Mouse (Mus musculus) limb, embryonic 11.5 days (tissue): ENCODE measurements around the gene Plpp7. TPM values are rescaled to one million over a fixed set of nuclear protein-coding genes. Genes with fewer than 3 reads are reported as not detected.

Experiments
- ATAC-seq: fragments of 200-750 bp; cut with Nextera tagmentation; 2 replicates; pipeline ENCODE4 v1.8.0; 2017; ENCODE audit warnings: low read depth; ENCODE audit not compliant: insufficient number of reproducible peaks, low FRiP score, low TSS enrichment
- DNase-seq: peaks from one replicate; pipeline ENCODE4 v3.0.0-alpha.2; 2015; ENCODE audit warnings: low spot score
- H3K27ac ChIP-seq: fragments of 300-500 bp; sonication (generic); replicated peaks from 2 replicates; pipeline ENCODE4 v1.5.1; 2014; ENCODE audit warnings: low read depth, mild to moderate bottlenecking, low read length
- H3K27me3 ChIP-seq: fragments of 300-500 bp; sonication (generic); 2 replicates; pipeline ENCODE4 v1.6.1; 2014; ENCODE audit warnings: mild to moderate bottlenecking, low read length, mixed read lengths; ENCODE audit not compliant: control insufficient read depth, insufficient read depth
- H3K36me3 ChIP-seq: fragments of 300-500 bp; sonication (generic); 2 replicates; pipeline ENCODE4 v1.6.1; 2014; ENCODE audit warnings: mild to moderate bottlenecking, low read length, moderate library complexity, mixed read lengths; ENCODE audit not compliant: control insufficient read depth, insufficient read depth
- H3K4me1 ChIP-seq: fragments of 300-500 bp; sonication (generic); 2 replicates; pipeline ENCODE4 v1.6.1; 2014; ENCODE audit warnings: low read length, mixed read lengths; ENCODE audit not compliant: control insufficient read depth, insufficient read depth
- H3K4me2 ChIP-seq: fragments of 300-500 bp; sonication (generic); 2 replicates; pipeline ENCODE4 v1.6.1; 2014; ENCODE audit warnings: low read depth, mild to moderate bottlenecking, moderate library complexity; ENCODE audit not compliant: severe bottlenecking
- H3K4me3 ChIP-seq: fragments of 300-500 bp; sonication (generic); 2 replicates; pipeline ENCODE4 v1.5.1; 2014; ENCODE audit warnings: low read depth, low read length
- H3K9ac ChIP-seq: fragments of 300-500 bp; sonication (generic); 2 replicates; pipeline ENCODE4 v1.6.1; 2014; ENCODE audit warnings: mild to moderate bottlenecking, low read length
- H3K9me3 ChIP-seq: fragments of 300-500 bp; sonication (generic); 2 replicates; pipeline ENCODE4 v1.6.1; 2016; ENCODE audit warnings: low read length; ENCODE audit not compliant: control insufficient read depth
- WGBS: fragments of 180-500 bp; shearing (Covaris S2); extraction: QIAGEN DNeasy Blood & Tissue Kit; methylation state at CpG from one replicate; pipeline ENCODE4 v1.1.7; 2014; 5-methylcytosine and 5-hydroxymethylcytosine counted together
- polyA plus RNA-seq: library from polyadenylated mRNA; unstranded; fragments of >200 nt; fragmentation: Nextera tagmentation; extraction: Ambion mirVana; gene quantifications from 2 replicates; pipeline ENCODE4 v1.2.1, GENCODE M21; 2014

The Plpp7 gene
- polyA plus RNA-seq, 1 experiment from 2014 or later, result 2.7 TPM

GRCm38 (mm10) chr2:32057794-32058193 lies 37.5 kb upstream of the Plpp7 start:
- ATAC-seq, result no peak
- no peak overlapping the region for H3K27ac ChIP-seq
- H3K9me3 ChIP-seq, result no peaks in the 10 kb centered on the region
- DNase-seq, result no peak
- H3K9ac ChIP-seq, result no peak overlapping the region
- H3K4me3 ChIP-seq, result no peak overlapping the region
- H3K4me2 ChIP-seq, result no peak overlapping the region
- H3K4me1 ChIP-seq, result no peaks in the 10 kb centered on the region
- H3K27me3 ChIP-seq, result no peaks in the 10 kb centered on the region
- 79% methylated on average over 4 of the region's 4 CpGs for WGBS
- no peaks in the 10 kb centered on the region; the same call in 1 of the 2 replicates for H3K36me3 ChIP-seq

DNA sequence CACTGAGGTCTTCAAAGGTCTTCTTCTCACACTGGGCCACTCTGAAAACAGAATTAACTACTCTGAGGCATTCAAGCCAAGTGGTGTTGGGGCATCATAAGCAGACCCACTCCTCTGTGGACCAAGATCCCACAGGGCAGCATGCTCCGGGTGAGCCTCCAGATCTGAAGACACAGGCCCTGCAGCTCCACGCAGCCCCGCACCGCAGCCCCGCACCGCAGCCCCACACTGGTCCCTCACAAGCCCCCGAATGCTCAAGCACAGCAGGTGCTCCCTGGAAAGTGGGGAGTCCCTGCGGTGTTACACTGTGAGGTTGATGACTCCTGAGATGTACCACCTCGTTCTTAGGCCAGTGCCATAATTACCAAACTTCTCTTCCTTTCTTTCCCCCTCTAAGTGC lies 37.1 kb upstream of the Plpp7 start:
- H3K4me2 ChIP-seq, result no peak overlapping the region
- ATAC-seq (no peak), DNase-seq (no peak)
- no peak overlapping the region for H3K4me3 ChIP-seq
- no peak overlapping the region for H3K27ac ChIP-seq
- no peaks in the 10 kb centered on the region for H3K4me1 ChIP-seq
- no peak overlapping the region for H3K9ac ChIP-seq
- 78% methylated on average over 9 of the region's 9 CpGs for WGBS
- no peaks in the 10 kb centered on the region for H3K9me3 ChIP-seq
- no peaks in the 10 kb centered on the region for H3K27me3 ChIP-seq
- H3K36me3 ChIP-seq, result no peaks in the 10 kb centered on the region; the same call in 1 of the 2 replicates

GRCm38 (mm10) chr2:32058716-32059115 lies 36.6 kb upstream of the Plpp7 start:
- Histone ChIP-seq H3K9me3 (no peaks in the 10 kb centered on the region), H3K36me3 (no peaks in the 10 kb centered on the region), H3K27ac (no peak overlapping the region), H3K4me3 (no peak overlapping the region), H3K4me1 (no peaks in the 10 kb centered on the region), H3K4me2 (no peak overlapping the region), H3K27me3 (no peaks in the 10 kb centered on the region), H3K9ac (no peak overlapping the region)
- DNase-seq (no peak), ATAC-seq (no peak)
- WGBS, result 25% methylated on average over 5 of the region's 5 CpGs

GRCm38 (mm10) chr2:32059613-32060012 lies 35.7 kb upstream of the Plpp7 start:
- Histone ChIP-seq H3K9me3 (no peaks in the 10 kb centered on the region), H3K27me3 (no peaks in the 10 kb centered on the region), H3K4me3 (no peak overlapping the region), H3K36me3 (no peaks in the 10 kb centered on the region), H3K9ac (no peak overlapping the region), H3K4me2 (no peak overlapping the region), H3K4me1 (no peaks in the 10 kb centered on the region), H3K27ac (no peak overlapping the region)
- DNase-seq, result no peak
- ATAC-seq, result no peak
- WGBS, result 72% methylated on average over 6 of the region's 6 CpGs

DNA sequence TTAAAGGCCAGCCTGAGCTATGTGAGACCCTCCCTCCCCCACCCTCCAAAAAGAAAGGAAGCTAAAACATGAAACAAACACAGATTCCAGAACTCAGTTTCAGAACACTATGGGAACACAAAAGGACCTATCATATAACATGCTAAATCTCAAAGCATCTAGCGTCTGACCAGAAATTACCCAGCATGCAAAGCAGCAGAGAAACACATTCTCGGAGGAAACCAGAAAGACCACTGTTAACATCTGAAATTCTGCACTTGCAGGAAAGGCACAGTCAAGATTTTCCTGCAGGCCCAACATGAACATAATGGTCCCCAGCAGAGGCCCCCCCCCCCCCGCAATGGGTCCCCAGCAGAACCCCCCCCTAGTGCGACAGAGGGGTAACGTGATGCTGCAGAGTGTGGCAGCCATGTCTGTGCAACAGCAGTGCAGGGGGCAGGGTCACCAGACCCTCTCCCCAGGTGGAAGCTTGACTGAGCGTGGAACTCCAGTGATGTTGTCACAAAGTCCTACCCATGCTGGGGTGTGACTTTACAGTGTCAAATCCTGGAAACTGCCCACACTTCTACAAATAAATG lies 35.0 kb upstream of the Plpp7 start:
- H3K4me3 ChIP-seq, result no peak overlapping the region
- 68% methylated on average over 6 of the region's 6 CpGs for WGBS
- no peak overlapping the region for H3K9ac ChIP-seq
- H3K27me3 ChIP-seq, result no peaks in the 10 kb centered on the region
- no peak for DNase-seq
- no peak for ATAC-seq
- H3K4me1 ChIP-seq, result no peaks in the 10 kb centered on the region
- H3K27ac ChIP-seq, result no peak overlapping the region
- no peaks in the 10 kb centered on the region for H3K9me3 ChIP-seq
- H3K36me3 ChIP-seq, result no peaks in the 10 kb centered on the region
- H3K4me2 ChIP-seq, result no peak overlapping the region

DNA sequence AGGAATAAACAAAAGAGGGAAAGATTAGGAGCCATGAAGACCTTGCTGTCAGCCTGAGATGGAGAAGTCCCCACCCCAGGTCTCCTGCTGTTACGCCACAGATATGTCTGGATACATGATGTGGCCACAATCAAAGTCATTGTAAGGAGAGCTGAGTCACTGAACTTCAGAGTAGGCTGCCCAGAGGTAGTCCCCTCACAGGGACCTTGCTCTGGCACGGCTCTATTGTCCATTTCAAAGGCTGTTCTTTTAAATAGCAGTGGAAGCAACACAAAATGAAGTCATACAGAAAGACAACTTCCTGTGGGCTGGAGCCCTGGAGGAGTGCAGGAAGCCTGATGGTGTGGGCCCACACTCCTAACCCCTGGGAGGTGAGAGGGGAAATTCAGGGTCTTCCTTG lies 34.1 kb upstream of the Plpp7 start:
- Histone ChIP-seq H3K36me3 (no peaks in the 10 kb centered on the region), H3K27me3 (no peaks in the 10 kb centered on the region), H3K4me1 (no peaks in the 10 kb centered on the region), H3K27ac (no peak overlapping the region), H3K4me3 (no peak overlapping the region), H3K4me2 (no peak overlapping the region), H3K9me3 (no peaks in the 10 kb centered on the region), H3K9ac (no peak overlapping the region)
- DNase-seq (no peak), ATAC-seq (no peak)
- WGBS, result 70% methylated on average over 2 of the region's 2 CpGs

DNA sequence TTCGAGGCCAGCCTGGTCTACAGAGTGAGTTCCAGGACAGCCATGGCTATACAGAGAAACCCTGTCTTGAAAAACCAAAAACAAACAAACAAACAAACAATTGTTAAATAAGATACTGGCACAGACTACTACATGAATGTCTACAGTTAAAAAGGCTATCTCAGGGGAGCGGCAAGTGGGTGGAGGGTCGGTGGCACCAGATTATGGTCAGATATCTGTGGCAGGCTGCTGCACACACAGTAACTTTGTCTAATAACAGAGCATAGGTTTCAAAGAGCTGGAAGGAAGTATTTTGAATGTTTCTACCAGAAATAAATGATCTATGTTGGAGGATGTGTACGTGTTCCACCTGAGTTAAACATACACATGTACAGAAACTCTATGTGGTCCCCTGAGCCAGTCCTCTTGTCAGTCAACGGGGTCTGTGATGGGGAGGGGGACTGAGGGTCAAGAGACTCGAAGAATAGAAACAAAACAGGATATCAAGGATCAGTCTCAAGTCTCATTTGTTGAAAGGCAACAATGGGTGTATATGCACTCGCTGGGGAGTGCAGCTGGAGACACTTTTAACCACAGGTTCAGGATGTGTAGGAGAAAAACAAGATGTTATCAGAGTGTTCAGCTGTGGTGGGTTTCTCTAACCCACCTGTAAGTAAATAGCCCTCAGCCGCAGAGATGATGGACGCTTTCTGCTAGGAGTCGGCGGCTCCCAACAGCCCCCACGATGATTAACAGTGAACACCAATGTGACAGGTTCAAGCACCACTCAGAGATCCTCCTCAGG lies 33.4 kb upstream of the Plpp7 start:
- no peaks in the 10 kb centered on the region for H3K9me3 ChIP-seq
- H3K4me1 ChIP-seq, result no peaks in the 10 kb centered on the region
- no peaks in the 10 kb centered on the region for H3K36me3 ChIP-seq
- no peak overlapping the region for H3K9ac ChIP-seq
- no peak overlapping the region for H3K4me3 ChIP-seq
- WGBS, result 75% methylated on average over 12 of the region's 12 CpGs
- H3K27me3 ChIP-seq, result no peaks in the 10 kb centered on the region
- no peak overlapping the region for H3K4me2 ChIP-seq
- DNase-seq (no peak), ATAC-seq (no peak)
- no peak overlapping the region for H3K27ac ChIP-seq

DNA sequence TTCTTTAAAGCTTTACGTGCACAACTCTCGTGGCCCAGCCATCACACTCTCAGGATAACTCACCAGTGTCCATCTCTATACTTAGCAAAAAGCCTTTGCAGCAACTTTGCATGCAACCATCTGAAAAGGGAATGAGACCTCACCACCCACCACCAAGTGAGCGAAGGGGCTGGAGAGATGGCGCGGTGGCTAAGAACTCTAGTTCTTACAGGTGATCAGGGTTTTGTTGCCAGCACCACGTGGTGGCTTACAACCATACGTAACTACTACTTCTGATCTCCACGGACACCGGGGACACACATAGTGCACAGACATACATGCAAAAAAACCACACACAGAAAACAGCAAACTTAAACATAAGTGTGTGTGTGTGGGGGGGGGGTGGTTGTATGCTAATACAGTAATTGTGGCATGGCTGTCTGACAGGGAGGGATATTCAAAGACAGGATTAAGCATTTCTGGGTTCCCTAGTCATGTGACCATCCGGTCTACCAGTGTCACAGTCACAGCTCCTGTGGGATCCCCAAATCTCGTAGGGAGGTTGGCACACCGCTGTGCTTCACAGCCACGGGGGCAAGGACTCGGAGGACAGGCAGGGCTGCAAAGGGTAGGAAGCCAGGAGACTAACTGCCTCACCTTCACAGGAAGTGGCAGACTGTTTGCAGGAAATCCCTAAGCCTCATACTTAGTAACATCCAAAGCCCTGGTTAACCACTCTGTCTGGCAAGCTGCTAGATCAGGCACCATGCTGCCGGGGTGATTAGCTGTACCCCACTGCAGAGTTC lies 32.5 kb upstream of the Plpp7 start:
- whole genome bisulfite sequencing, result 87% methylated on average over 15 of the region's 15 CpGs
- no peak for ATAC-seq
- no peaks in the 10 kb centered on the region for H3K9me3 ChIP-seq
- H3K4me2 ChIP-seq, result no peak overlapping the region
- DNase-seq, result no peak
- H3K27ac ChIP-seq, result no peak overlapping the region
- no peak overlapping the region for H3K4me3 ChIP-seq
- H3K9ac ChIP-seq, result no peak overlapping the region
- H3K4me1 ChIP-seq, result no peaks in the 10 kb centered on the region
- no peaks in the 10 kb centered on the region for H3K36me3 ChIP-seq
- no peaks in the 10 kb centered on the region for H3K27me3 ChIP-seq
